ENCODE assay signal across 8 mouse cellular contexts in the genomic region with DNA sequence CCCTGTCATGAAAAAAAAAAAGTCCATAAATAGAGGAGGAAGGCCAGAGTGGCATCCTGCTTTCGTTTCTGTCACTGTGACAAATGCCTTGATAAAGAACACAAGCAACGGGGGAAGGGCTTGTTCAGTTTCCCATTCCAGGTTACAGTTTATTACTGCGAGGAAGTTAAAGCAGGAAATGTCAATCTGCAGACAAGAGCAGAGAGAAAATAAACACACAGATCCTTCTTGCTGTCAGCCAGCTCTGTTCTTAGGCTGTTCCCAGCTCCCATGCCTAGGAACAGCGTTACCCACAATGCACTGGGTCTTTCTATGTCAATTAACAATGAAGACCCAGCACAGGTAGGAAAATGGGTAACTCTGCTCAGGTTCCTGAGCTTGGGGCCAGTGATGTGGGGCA. TPM values are rescaled to one million over a fixed set of nuclear protein-coding genes. Genes with fewer than 3 reads are reported as not detected.
DNase-seq lines count a peak whose midpoint lies in the region; ATAC-seq and TF ChIP-seq lines count a peak whose summit lies in the region.
"Had no signal": no experiment of that assay in that cellular context is flagged by ENCODE, and none has a peak within 500 bp of the region (broad histone marks: within the 10 kb centered on the region; RNA-seq: fewer than 3 reads in every experiment).

No protein-coding gene starts in this region.

- no peaks in the 10 kb centered on the region for H3K9me3 ChIP-seq in midbrain, embryonic 15.5 days
- H3K9me3 ChIP-seq in midbrain, postnatal 0 days (ENCODE audit: low read length), result no peaks in the 10 kb centered on the region
- no peaks in the 10 kb centered on the region for H3K9me3 ChIP-seq in hindbrain, embryonic 13.5 days
- no peaks in the 10 kb centered on the region for H3K9me3 ChIP-seq in limb, embryonic 10.5 days (replicated peaks)
- no peaks in the 10 kb centered on the region for H3K9me3 ChIP-seq in stomach, embryonic 15.5 days

- H3K4me3 ChIP-seq in midbrain, embryonic 15.5 days, result no peak overlapping the region
- no peak overlapping the region for H3K4me3 ChIP-seq in midbrain, postnatal 0 days (ENCODE audit: low read depth, low read length)
- H3K4me3 ChIP-seq in hindbrain, embryonic 13.5 days, result no peak overlapping the region
- H3K4me3 ChIP-seq in limb, embryonic 10.5 days, result no peak overlapping the region
- H3K4me3 ChIP-seq in stomach, embryonic 15.5 days (replicated peaks), result no peak overlapping the region

- ATAC-seq in midbrain, embryonic 15.5 days (replicated peaks), result no peak
- no peak for ATAC-seq in midbrain, postnatal 0 days (ENCODE audit: low FRiP score)
- no peak for ATAC-seq in hindbrain, embryonic 13.5 days (ENCODE audit: low FRiP score)
- no peak for ATAC-seq in stomach, embryonic 15.5 days (ENCODE audit: insufficient read depth, low FRiP score, low read depth)
- ATAC-seq in CD4-positive, CD25-positive, alpha-beta regulatory T cell, adult 4 months, result no peak

- H3K27me3 ChIP-seq in midbrain, embryonic 15.5 days (replicated peaks), result peaks cover 8% of the 10 kb centered on the region
- peaks cover 2% of the 10 kb centered on the region; the same call in 1 of the 2 replicates for H3K27me3 ChIP-seq in midbrain, postnatal 0 days (ENCODE audit: insufficient read depth, low read length)
- H3K27me3 ChIP-seq in hindbrain, embryonic 13.5 days, result peaks cover 23% of the 10 kb centered on the region
- no peaks in the 10 kb centered on the region for H3K27me3 ChIP-seq in limb, embryonic 10.5 days (ENCODE audit: low read depth, poor library complexity, severe bottlenecking)
- H3K27me3 ChIP-seq in stomach, embryonic 15.5 days (replicated peaks), result no peaks in the 10 kb centered on the region

- no peak overlapping the region for H3K9ac ChIP-seq in midbrain, embryonic 15.5 days
- no peak overlapping the region for H3K9ac ChIP-seq in midbrain, postnatal 0 days (replicated peaks; ENCODE audit: low read length, poor library complexity, severe bottlenecking)
- no peak overlapping the region for H3K9ac ChIP-seq in hindbrain, embryonic 13.5 days
- no peak overlapping the region for H3K9ac ChIP-seq in stomach, embryonic 15.5 days

- no peak for TF ChIP-seq CTCF in midbrain, postnatal 0 days (IDR thresholded peaks at IDR 0.05)

- H3K36me3 ChIP-seq in midbrain, embryonic 15.5 days (replicated peaks), result no peaks in the 10 kb centered on the region
- H3K36me3 ChIP-seq in midbrain, postnatal 0 days (ENCODE audit: insufficient read depth, low read length), result no peaks in the 10 kb centered on the region
- no peaks in the 10 kb centered on the region for H3K36me3 ChIP-seq in hindbrain, embryonic 13.5 days
- H3K36me3 ChIP-seq in limb, embryonic 10.5 days, result peaks cover 43% of the 10 kb centered on the region
- no peaks in the 10 kb centered on the region; the same call in 1 of the 2 replicates for H3K36me3 ChIP-seq in stomach, embryonic 15.5 days

- WGBS in midbrain, embryonic 15.5 days, result 74% methylated on average over 4 of the region's 4 CpGs
- 78% methylated on average over 4 of the region's 4 CpGs for WGBS in midbrain, postnatal 0 days
- WGBS in hindbrain, embryonic 13.5 days, result 70% methylated on average over 4 of the region's 4 CpGs
- WGBS in limb, embryonic 10.5 days, result 43% methylated on average over 4 of the region's 4 CpGs
- 17% methylated on average over 4 of the region's 4 CpGs for WGBS in stomach, embryonic 15.5 days

- peak overlapping the region; percentile 53 for H3K27ac ChIP-seq in midbrain, embryonic 15.5 days
- H3K27ac ChIP-seq in midbrain, postnatal 0 days (ENCODE audit: low read depth, low read length), result no peak overlapping the region
- H3K27ac ChIP-seq in hindbrain, embryonic 13.5 days, result peak overlapping the region; percentile 45; the same call in 1 of the 2 replicates
- peak overlapping the region; percentile 75 for H3K27ac ChIP-seq in limb, embryonic 10.5 days
- peak overlapping the region; percentile 80 for H3K27ac ChIP-seq in stomach, embryonic 15.5 days

- DNase-seq in midbrain, postnatal 0 days (ENCODE audit: low spot score), result no peak
- no peak for DNase-seq in limb, embryonic 10.5 days (ENCODE audit: low spot score)
- DNase-seq in spleen, postnatal 14 days (ENCODE audit: low spot score in 2 of 2), result no peak
- DNase-seq: thymus, postnatal 4 days had no signal

- no peaks in the 10 kb centered on the region for H3K4me1 ChIP-seq in midbrain, embryonic 15.5 days
- H3K4me1 ChIP-seq in midbrain, postnatal 0 days (ENCODE audit: insufficient read depth, low read length), result no peaks in the 10 kb centered on the region
- H3K4me1 ChIP-seq in hindbrain, embryonic 13.5 days (replicated peaks), result no peaks in the 10 kb centered on the region
- peaks cover 50% of the 10 kb centered on the region for H3K4me1 ChIP-seq in limb, embryonic 10.5 days
- peaks cover 23% of the 10 kb centered on the region for H3K4me1 ChIP-seq in stomach, embryonic 15.5 days

- H3K4me2 ChIP-seq in midbrain, embryonic 15.5 days, result no peak overlapping the region
- H3K4me2 ChIP-seq in midbrain, postnatal 0 days (ENCODE audit: low read depth, low read length, poor library complexity, severe bottlenecking), result no peak overlapping the region
- H3K4me2 ChIP-seq in hindbrain, embryonic 13.5 days, result no peak overlapping the region
- H3K4me2 ChIP-seq in stomach, embryonic 15.5 days, result no peak overlapping the region

RNA-seq across cellular contexts. Expression of a gene that starts 7.6 kb away (rescaled TPM):
- polyA plus RNA-seq in midbrain, embryonic 15.5 days (2015; fragmentation: Nextera tagmentation; extraction: Ambion mirVana), result 11.8 and 12.0 TPM in 2 replicates
- 8.5 and 12.3 TPM in 2 replicates for total RNA-seq in midbrain, postnatal 0 days (2014; rRNA removed)
- polyA plus RNA-seq in midbrain, postnatal 0 days (2015; fragmentation: Nextera tagmentation; extraction: Ambion mirVana), result 9.1 and 10.6 TPM in 2 replicates
- polyA plus RNA-seq in hindbrain, embryonic 13.5 days (2015; fragmentation: Nextera tagmentation; extraction: Ambion mirVana), result 15.0 and 15.5 TPM in 2 replicates
- 72.7 and 82.2 TPM in 2 replicates for polyA plus RNA-seq in limb, embryonic 10.5 days (2016; fragmentation: Nextera tagmentation; extraction: Ambion mirVana)
- 59.0 and 60.0 TPM in 2 replicates for polyA plus RNA-seq in stomach, embryonic 15.5 days (2015; fragmentation: Nextera tagmentation; extraction: Ambion mirVana)
- 10 to 100 TPM; 10.5 to 12.7 TPM for polyA plus RNA-seq in CD4-positive, CD25-positive, alpha-beta regulatory T cell, adult 4 months (2017; shearing (Covaris generic))

RNA-seq across cellular contexts. Expression of a gene that starts 8.1 kb away (rescaled TPM):
- polyA plus RNA-seq in midbrain, embryonic 15.5 days (2015; fragmentation: Nextera tagmentation; extraction: Ambion mirVana), result 1.3 TPM in 2 replicates
- 0.19 and 2.7 TPM in 2 replicates for total RNA-seq in midbrain, postnatal 0 days (2014; rRNA removed)
- 2.6 and 2.9 TPM in 2 replicates for polyA plus RNA-seq in midbrain, postnatal 0 days (2015; fragmentation: Nextera tagmentation; extraction: Ambion mirVana)
- 1.3 and 1.4 TPM in 2 replicates for polyA plus RNA-seq in hindbrain, embryonic 13.5 days (2015; fragmentation: Nextera tagmentation; extraction: Ambion mirVana)
- polyA plus RNA-seq in limb, embryonic 10.5 days (2016; fragmentation: Nextera tagmentation; extraction: Ambion mirVana), result 2.9 and 4.7 TPM in 2 replicates
- polyA plus RNA-seq in stomach, embryonic 15.5 days (2015; fragmentation: Nextera tagmentation; extraction: Ambion mirVana), result 7.4 and 10.3 TPM in 2 replicates
- 1 to 10 TPM in 1 of 2 experiments, under 1 TPM in 1; 0.56 to 1.2 TPM for polyA plus RNA-seq in CD4-positive, CD25-positive, alpha-beta regulatory T cell, adult 4 months (2017; shearing (Covaris generic))

RNA-seq across cellular contexts. Expression of a gene that starts 47.4 kb away (rescaled TPM):
- polyA plus RNA-seq in midbrain, embryonic 15.5 days (2015; fragmentation: Nextera tagmentation; extraction: Ambion mirVana), result 140 and 150 TPM in 2 replicates
- 119 and 162 TPM in 2 replicates for total RNA-seq in midbrain, postnatal 0 days (2014; rRNA removed)
- 81.6 and 94.8 TPM in 2 replicates for polyA plus RNA-seq in midbrain, postnatal 0 days (2015; fragmentation: Nextera tagmentation; extraction: Ambion mirVana)
- 163 and 166 TPM in 2 replicates for polyA plus RNA-seq in hindbrain, embryonic 13.5 days (2015; fragmentation: Nextera tagmentation; extraction: Ambion mirVana)
- 263 and 287 TPM in 2 replicates for polyA plus RNA-seq in limb, embryonic 10.5 days (2016; fragmentation: Nextera tagmentation; extraction: Ambion mirVana)
- polyA plus RNA-seq in stomach, embryonic 15.5 days (2015; fragmentation: Nextera tagmentation; extraction: Ambion mirVana), result 182 and 203 TPM in 2 replicates
- polyA plus RNA-seq in CD4-positive, CD25-positive, alpha-beta regulatory T cell, adult 4 months (2017; shearing (Covaris generic)), result 100 to 1,000 TPM; 222 to 330 TPM

RNA-seq across cellular contexts. Expression of a gene that starts 51.4 kb away (rescaled TPM):
- 34.4 and 35.2 TPM in 2 replicates for polyA plus RNA-seq in midbrain, embryonic 15.5 days (2015; fragmentation: Nextera tagmentation; extraction: Ambion mirVana)
- total RNA-seq in midbrain, postnatal 0 days (2014; rRNA removed), result 18.0 and 21.2 TPM in 2 replicates
- polyA plus RNA-seq in midbrain, postnatal 0 days (2015; fragmentation: Nextera tagmentation; extraction: Ambion mirVana), result 16.9 and 17.4 TPM in 2 replicates
- polyA plus RNA-seq in hindbrain, embryonic 13.5 days (2015; fragmentation: Nextera tagmentation; extraction: Ambion mirVana), result 35.1 and 35.5 TPM in 2 replicates
- polyA plus RNA-seq in limb, embryonic 10.5 days (2016; fragmentation: Nextera tagmentation; extraction: Ambion mirVana), result 48.2 and 52.1 TPM in 2 replicates
- polyA plus RNA-seq in stomach, embryonic 15.5 days (2015; fragmentation: Nextera tagmentation; extraction: Ambion mirVana), result 28.6 and 29.1 TPM in 2 replicates
- polyA plus RNA-seq in CD4-positive, CD25-positive, alpha-beta regulatory T cell, adult 4 months (2017; shearing (Covaris generic)), result 10 to 100 TPM; 11.4 to 23.2 TPM

RNA-seq across cellular contexts. Expression of a gene that starts 58.8 kb away (rescaled TPM):
- 48.7 and 53.0 TPM in 2 replicates for polyA plus RNA-seq in midbrain, embryonic 15.5 days (2015; fragmentation: Nextera tagmentation; extraction: Ambion mirVana)
- 27.0 and 28.6 TPM in 2 replicates for total RNA-seq in midbrain, postnatal 0 days (2014; rRNA removed)
- 47.7 and 49.3 TPM in 2 replicates for polyA plus RNA-seq in midbrain, postnatal 0 days (2015; fragmentation: Nextera tagmentation; extraction: Ambion mirVana)
- polyA plus RNA-seq in hindbrain, embryonic 13.5 days (2015; fragmentation: Nextera tagmentation; extraction: Ambion mirVana), result 47.5 and 47.9 TPM in 2 replicates
- 41.3 and 48.0 TPM in 2 replicates for polyA plus RNA-seq in limb, embryonic 10.5 days (2016; fragmentation: Nextera tagmentation; extraction: Ambion mirVana)
- polyA plus RNA-seq in stomach, embryonic 15.5 days (2015; fragmentation: Nextera tagmentation; extraction: Ambion mirVana), result 46.7 and 48.0 TPM in 2 replicates
- polyA plus RNA-seq in CD4-positive, CD25-positive, alpha-beta regulatory T cell, adult 4 months (2017; shearing (Covaris generic)), result 10 to 100 TPM; 68.6 to 76.0 TPM
